Mouse (Mus musculus) heart, postnatal 0 days (tissue): ENCODE results near the gene Sp9. TPM values are rescaled to one million over a fixed set of nuclear protein-coding genes. Genes with fewer than 3 reads are reported as not detected.
A peak's percentile ranks its signal among the peaks of the same experiment; 100 is the strongest.

Experiments used
- ATAC-seq: fragments of 200-750 bp; cut with Nextera tagmentation; 2 replicates; pipeline ENCODE4 v1.8.0; 2017; ENCODE audit warnings: low read depth, moderate number of reproducible peaks, moderate library complexity; ENCODE audit not compliant: insufficient read depth
- DNase-seq: peaks from one replicate; pipeline ENCODE4 v3.0.0-alpha.2; 2016; ENCODE audit warnings: low spot score
- H3K27ac ChIP-seq: fragments of 300-500 bp; sonication (generic); 2 replicates; pipeline ENCODE4 v1.5.1; 2014; ENCODE audit warnings: low read depth, mild to moderate bottlenecking
- H3K27me3 ChIP-seq: fragments of 300-500 bp; sonication (generic); 2 replicates; pipeline ENCODE4 v1.6.1; 2014; ENCODE audit warnings: low read length, mixed read lengths; ENCODE audit not compliant: control insufficient read depth, insufficient read depth
- H3K36me3 ChIP-seq: fragments of 300-500 bp; sonication (generic); replicated peaks from 2 replicates; pipeline ENCODE4 v1.6.1; 2014; ENCODE audit warnings: low read length, mixed read lengths; ENCODE audit not compliant: control insufficient read depth, insufficient read depth
- H3K4me1 ChIP-seq: fragments of 300-500 bp; sonication (generic); 2 replicates; pipeline ENCODE4 v1.6.1; 2014; ENCODE audit warnings: antibody characterized with exemption; ENCODE audit not compliant: control insufficient read depth, insufficient read depth
- H3K4me2 ChIP-seq: fragments of 300-500 bp; sonication (generic); 2 replicates; pipeline ENCODE4 v1.6.1; 2014; ENCODE audit warnings: low read depth, mild to moderate bottlenecking, low read length, moderate library complexity
- H3K4me3 ChIP-seq: fragments of 300-500 bp; sonication (generic); 2 replicates; pipeline ENCODE4 v1.5.1; 2014; ENCODE audit warnings: low read depth, low read length
- H3K9ac ChIP-seq: fragments of 300-500 bp; sonication (generic); replicated peaks from 2 replicates; pipeline ENCODE4 v1.6.1; 2014; ENCODE audit warnings: low read depth, low read length, mixed read lengths
- H3K9me3 ChIP-seq: fragments of 300-500 bp; sonication (generic); replicated peaks from 2 replicates; pipeline ENCODE4 v1.6.1; 2016; ENCODE audit warnings: low read length; ENCODE audit not compliant: control insufficient read depth
- CTCF ChIP-seq: IDR thresholded peaks from 2 replicates; pipeline ENCODE4 v1.5.1; 2016; ENCODE audit warnings: antibody characterized with exemption, control low read depth, low read depth
- EP300 ChIP-seq: IDR thresholded peaks from 2 replicates; pipeline ENCODE4 v1.6.1; 2016; ENCODE audit warnings: antibody characterized with exemption, low read depth
- WGBS: fragments of 180-500 bp; shearing (Covaris S2); extraction: QIAGEN DNeasy Blood & Tissue Kit; methylation state at CpG from one replicate; pipeline ENCODE4 v1.1.7; 2014; 5-methylcytosine and 5-hydroxymethylcytosine counted together
- polyA plus RNA-seq: library from polyadenylated mRNA; unstranded; fragments of >200 nt; fragmentation: Nextera tagmentation; extraction: Ambion mirVana; gene quantifications from 2 replicates; pipeline ENCODE4 v1.2.1, GENCODE M21; 2015
- total RNA-seq: library from RNA; depleted of rRNA; stranded (reverse); fragments of >200 nt; gene quantifications from 2 replicates; pipeline ENCODE4 v1.2.3, GENCODE M21; 2014; ENCODE audit warnings: low replicate concordance

Gene Sp9
- total and polyA plus RNA-seq, 2 experiments from 2014 or later = not detected

- H3K4me3 ChIP-seq = no peak overlapping the region
- ATAC-seq = no peak
- no peak overlapping the region for H3K27ac ChIP-seq
- H3K4me1 ChIP-seq = peaks cover 18% of the 10 kb centered on the region
- 16% methylated on average over 8 of the region's 8 CpGs for WGBS
- no peaks in the 10 kb centered on the region for H3K9me3 ChIP-seq
- H3K27me3 ChIP-seq = peaks cover 90% of the 10 kb centered on the region
- no peak overlapping the region for H3K9ac ChIP-seq
- H3K4me2 ChIP-seq = no peak overlapping the region
- DNase-seq = no peak
- H3K36me3 ChIP-seq = no peaks in the 10 kb centered on the region
- TF ChIP-seq CTCF = no peak
- TF ChIP-seq EP300 = no peak
These were observed 3.7 kb downstream of the Sp9 start for GRCm38 (mm10) chr2:73275261-73276040.

GRCm38 (mm10) chr2:73276141-73276571, 4.4 kb downstream of the Sp9 start:
- H3K27ac ChIP-seq = no peak overlapping the region
- H3K4me1 ChIP-seq = peaks cover 13% of the 10 kb centered on the region
- H3K9me3 ChIP-seq = no peaks in the 10 kb centered on the region
- no peak for ATAC-seq
- no peak overlapping the region for H3K4me2 ChIP-seq
- DNase-seq = no peak
- WGBS = 5% methylated on average over 6 of the region's 6 CpGs
- H3K27me3 ChIP-seq = peaks cover 90% of the 10 kb centered on the region
- H3K36me3 ChIP-seq = no peaks in the 10 kb centered on the region
- no peak overlapping the region for H3K9ac ChIP-seq
- H3K4me3 ChIP-seq = no peak overlapping the region
- TF ChIP-seq EP300 (no peak), CTCF (no peak)

GRCm38 (mm10) chr2:73277021-73277708, 5.4 kb downstream of the Sp9 start:
- Histone ChIP-seq H3K4me1 (peaks cover 12% of the 10 kb centered on the region; the same call in 1 of the 2 replicates), H3K4me2 (no peak overlapping the region), H3K36me3 (no peaks in the 10 kb centered on the region), H3K4me3 (peak overlapping the region; percentile 6; the same call in 1 of the 2 replicates), H3K27me3 (peaks cover 92% of the 10 kb centered on the region), H3K9me3 (no peaks in the 10 kb centered on the region), H3K27ac (no peak overlapping the region), H3K9ac (no peak overlapping the region)
- WGBS = 4% methylated on average over 38 of the region's 38 CpGs
- no peak for DNase-seq
- no peak for TF ChIP-seq EP300
- TF ChIP-seq CTCF = no peak
- ATAC-seq = no peak

- H3K4me1 ChIP-seq = peaks cover 11% of the 10 kb centered on the region; the same call in 1 of the 2 replicates
- no peaks in the 10 kb centered on the region for H3K36me3 ChIP-seq
- DNase-seq (no peak), ATAC-seq (no peak)
- TF ChIP-seq EP300 (no peak), CTCF (no peak)
- no peak overlapping the region for H3K4me3 ChIP-seq
- peaks cover 89% of the 10 kb centered on the region for H3K27me3 ChIP-seq
- no peak overlapping the region for H3K4me2 ChIP-seq
- no peaks in the 10 kb centered on the region for H3K9me3 ChIP-seq
- no peak overlapping the region for H3K27ac ChIP-seq
- 14% methylated on average over 18 of the region's 18 CpGs for WGBS
- H3K9ac ChIP-seq = no peak overlapping the region
These were observed 6.0 kb downstream of the Sp9 start for GRCm38 (mm10) chr2:73277709-73278075.

- H3K9ac ChIP-seq = no peak overlapping the region
- peak overlapping the region; percentile 31 for H3K4me3 ChIP-seq
- ATAC-seq (peak; percentile 80), DNase-seq (peak; percentile 88)
- 7% methylated on average over 20 of the region's 20 CpGs for WGBS
- no peak overlapping the region for H3K27ac ChIP-seq
- peak overlapping the region; percentile 55 for H3K4me2 ChIP-seq
- TF ChIP-seq CTCF = peak; percentile 87
- TF ChIP-seq EP300 = no peak
- peaks cover 6% of the 10 kb centered on the region; the same call in 1 of the 2 replicates for H3K4me1 ChIP-seq
- H3K36me3 ChIP-seq = no peaks in the 10 kb centered on the region
- H3K9me3 ChIP-seq = no peaks in the 10 kb centered on the region
- peaks cover 83% of the 10 kb centered on the region for H3K27me3 ChIP-seq
These were observed 6.6 kb downstream of the Sp9 start for GRCm38 (mm10) chr2:73278131-73278854.
